Mouse (Mus musculus): ENCODE data around the gene Fut1.

- TF ChIP-seq POLR2A (IDR thresholded peaks at IDR 0.05; ENCODE audit: low read depth, low read length) (no peak), CTCF (conservative IDR thresholded peaks at IDR 0.05; ENCODE audit: insufficient read depth, insufficient read length, low read depth, low read length) (no peak)
These were observed 21.9 kb upstream of the Fut1 start for GRCm38 (mm10) chr7:45595176-45595575.

Data from kidney, adult 2 months (tissue).